Mouse (Mus musculus): ENCODE measurements around the gene Stoml2. TPM values are rescaled to one million over a fixed set of nuclear protein-coding genes. Genes with fewer than 3 reads are reported as not detected.
"Not testable (repeated sequence)": the region's sequence is repeated elsewhere in the genome, so short reads cannot be mapped to it uniquely, and the experiment has no call there.

Gene Stoml2
- polyA plus RNA-seq, 1 experiment from 2014 or later: 318 TPM

- H3K4me2 ChIP-seq (replicated peaks): no peak overlapping the region
- H3K9me3 ChIP-seq: no peaks in the 10 kb centered on the region
- WGBS: 93% methylated on average over 4 of the region's 4 CpGs
- H3K36me3 ChIP-seq: peaks cover 20% of the 10 kb centered on the region; the same call in 1 of the 2 replicates
- no peaks in the 10 kb centered on the region for H3K4me1 ChIP-seq (replicated peaks)
- no peak overlapping the region for H3K9ac ChIP-seq
- no peak for ATAC-seq
- H3K27me3 ChIP-seq (replicated peaks): no peaks in the 10 kb centered on the region
- no peak overlapping the region for H3K27ac ChIP-seq
- no peak overlapping the region for H3K4me3 ChIP-seq (replicated peaks)
Measured at GRCm38 (mm10) chr4:43018156-43018555, 13.4 kb downstream of the Stoml2 start.

- WGBS: 94% methylated on average over 1 of the region's 1 CpGs
- no peak overlapping the region for H3K27ac ChIP-seq
Measured at GRCm38 (mm10) chr4:43012091-43012490, 19.4 kb downstream of the Stoml2 start.

GRCm38 (mm10) chr4:43010161-43011038 is 21.1 kb downstream of the Stoml2 start, which contains the start of gene Fancg:
Fancg (minus strand) TSS chr4:43010506.
- Histone ChIP-seq H3K36me3 (no peaks in the 10 kb centered on the region), H3K9ac (peak within 1 kb of the TSS; percentile 67), H3K9me3 (no peaks in the 10 kb centered on the region), H3K4me2 (replicated peaks) (peak within 1 kb of the TSS; percentile 77), H3K27me3 (replicated peaks) (no peaks in the 10 kb centered on the region), H3K4me3 (replicated peaks) (peak within 1 kb of the TSS; percentile 88), H3K4me1 (replicated peaks) (peaks cover 6% of the 10 kb centered on the region; the same call in 1 of the 2 replicates), H3K27ac (peak within 1 kb of the TSS; percentile 67; the same call in 1 of the 2 replicates)
- WGBS: under 1% methylated on average over 37 of the region's 37 CpGs
- peak; percentile 93 for ATAC-seq

More at GRCm38 (mm10) chr4:43012091-43012490, 19.4 kb downstream of the Stoml2 start:
- no peak overlapping the region for H3K4me3 ChIP-seq (replicated peaks)
- no peaks in the 10 kb centered on the region for H3K9me3 ChIP-seq
- no peaks in the 10 kb centered on the region for H3K36me3 ChIP-seq
- H3K27me3 ChIP-seq (replicated peaks): no peaks in the 10 kb centered on the region
- peaks cover 6% of the 10 kb centered on the region; the same call in 1 of the 2 replicates for H3K4me1 ChIP-seq (replicated peaks)
- no peak for ATAC-seq
- no peak overlapping the region for H3K4me2 ChIP-seq (replicated peaks)
- H3K9ac ChIP-seq: no peak overlapping the region

GRCm38 (mm10) chr4:43005765-43006164 is 25.7 kb downstream of the Stoml2 start:
- 66% methylated on average over 2 of the region's 2 CpGs for WGBS
- ATAC-seq: no peak
- Histone ChIP-seq H3K4me2 (replicated peaks) (no peak overlapping the region), H3K9me3 (no peaks in the 10 kb centered on the region), H3K9ac (no peak overlapping the region), H3K27ac (no peak overlapping the region), H3K27me3 (replicated peaks) (no peaks in the 10 kb centered on the region), H3K4me3 (replicated peaks) (no peak overlapping the region), H3K4me1 (replicated peaks) (peaks cover 6% of the 10 kb centered on the region; the same call in 1 of the 2 replicates), H3K36me3 (no peaks in the 10 kb centered on the region)

- H3K27ac ChIP-seq: no peak overlapping the region
- H3K4me2 ChIP-seq (replicated peaks): no peak overlapping the region
- peaks cover 6% of the 10 kb centered on the region; the same call in 1 of the 2 replicates for H3K4me1 ChIP-seq (replicated peaks)
- H3K36me3 ChIP-seq: no peaks in the 10 kb centered on the region
- no peaks in the 10 kb centered on the region for H3K27me3 ChIP-seq (replicated peaks)
- ATAC-seq: no peak
- no peak overlapping the region for H3K9ac ChIP-seq
- no peaks in the 10 kb centered on the region for H3K9me3 ChIP-seq
- WGBS: 93% methylated on average over 3 of the region's 3 CpGs
- H3K4me3 ChIP-seq (replicated peaks): no peak overlapping the region
Measured at GRCm38 (mm10) chr4:43004951-43005350, 26.6 kb downstream of the Stoml2 start.

GRCm38 (mm10) chr4:43002756-43003439 is 28.6 kb downstream of the Stoml2 start:
- Histone ChIP-seq H3K36me3 (no peaks in the 10 kb centered on the region), H3K4me2 (replicated peaks) (no peak overlapping the region), H3K27ac (no peak overlapping the region), H3K4me1 (replicated peaks) (peaks cover 6% of the 10 kb centered on the region; the same call in 1 of the 2 replicates), H3K9ac (no peak overlapping the region), H3K9me3 (no peaks in the 10 kb centered on the region), H3K27me3 (replicated peaks) (no peaks in the 10 kb centered on the region), H3K4me3 (replicated peaks) (no peak overlapping the region)
- no peak for ATAC-seq
- WGBS: 72% methylated on average over 12 of the region's 12 CpGs

- H3K9ac ChIP-seq: no peak overlapping the region
- no peaks in the 10 kb centered on the region for H3K27me3 ChIP-seq (replicated peaks)
- ATAC-seq: no peak
- H3K4me1 ChIP-seq (replicated peaks): peaks cover 10% of the 10 kb centered on the region
- WGBS: 87% methylated on average over 2 of the region's 2 CpGs
- H3K27ac ChIP-seq: no peak overlapping the region
- no peaks in the 10 kb centered on the region for H3K36me3 ChIP-seq
- no peaks in the 10 kb centered on the region for H3K9me3 ChIP-seq
- H3K4me3 ChIP-seq (replicated peaks): no peak overlapping the region
- H3K4me2 ChIP-seq (replicated peaks): no peak overlapping the region
Measured at GRCm38 (mm10) chr4:43001272-43001671, 30.2 kb downstream of the Stoml2 start.

- Histone ChIP-seq H3K9ac (peak within 1 kb of the TSS; percentile 97), H3K27ac (peak within 1 kb of the TSS; percentile 100), H3K4me3 (replicated peaks) (peak within 1 kb of the TSS; percentile 93), H3K4me1 (replicated peaks) (peaks cover 10% of the 10 kb centered on the region), H3K4me2 (replicated peaks) (peak within 1 kb of the TSS; percentile 49)
- peak; percentile 99 for ATAC-seq
- WGBS: under 1% methylated on average over 54 of the region's 56 CpGs
- H3K36me3 ChIP-seq; H3K27me3 ChIP-seq (replicated peaks); H3K9me3 ChIP-seq: not testable (repeated sequence)
Measured at GRCm38 (mm10) chr4:43000141-43000986, 31.1 kb downstream of the Stoml2 start, which contains the start of gene Vcp. Vcp (minus strand) TSS chr4:43000507.

- ATAC-seq: peak; percentile 79
- Histone ChIP-seq H3K4me3 (replicated peaks) (peak overlapping the region; percentile 93), H3K9me3 (no peaks in the 10 kb centered on the region), H3K27me3 (replicated peaks) (no peaks in the 10 kb centered on the region), H3K4me1 (replicated peaks) (peaks cover 10% of the 10 kb centered on the region), H3K4me2 (replicated peaks) (peak overlapping the region; percentile 49), H3K27ac (peak overlapping the region; percentile 100), H3K36me3 (peaks cover 7% of the 10 kb centered on the region; the same call in 1 of the 2 replicates), H3K9ac (peak overlapping the region; percentile 97)
- under 1% methylated on average over 47 of the region's 51 CpGs for WGBS
Measured at GRCm38 (mm10) chr4:42999451-43000140, 31.9 kb downstream of the Stoml2 start.

GRCm38 (mm10) chr4:42998022-42998421 is 33.5 kb downstream of the Stoml2 start:
- H3K9me3 ChIP-seq: no peaks in the 10 kb centered on the region
- H3K4me3 ChIP-seq (replicated peaks): peak overlapping the region; percentile 93
- no peak overlapping the region for H3K27ac ChIP-seq
- no peaks in the 10 kb centered on the region for H3K27me3 ChIP-seq (replicated peaks)
- peak overlapping the region; percentile 49 for H3K4me2 ChIP-seq (replicated peaks)
- H3K36me3 ChIP-seq: peaks cover 16% of the 10 kb centered on the region
- no peak for ATAC-seq
- no peak overlapping the region for H3K9ac ChIP-seq
- 54% methylated on average over 2 of the region's 2 CpGs for WGBS
- peaks cover 10% of the 10 kb centered on the region for H3K4me1 ChIP-seq (replicated peaks)

- H3K4me1 ChIP-seq (replicated peaks): no peaks in the 10 kb centered on the region
- no peak overlapping the region for H3K9ac ChIP-seq
- H3K27ac ChIP-seq: no peak overlapping the region
- H3K4me3 ChIP-seq (replicated peaks): no peak overlapping the region
- ATAC-seq: no peak
- no peaks in the 10 kb centered on the region for H3K27me3 ChIP-seq (replicated peaks)
- H3K36me3 ChIP-seq: peaks cover 40% of the 10 kb centered on the region
- no peak overlapping the region for H3K4me2 ChIP-seq (replicated peaks)
- 91% methylated on average over 1 of the region's 1 CpGs for WGBS
- H3K9me3 ChIP-seq: no peaks in the 10 kb centered on the region
Measured at GRCm38 (mm10) chr4:42988296-42988695, 43.2 kb downstream of the Stoml2 start.

Measured in intestine, embryonic 15.5 days (tissue).